Mouse (Mus musculus) kidney, adult 11 months (tissue): ENCODE measurements around the gene Ifit2.

Experiments
- DNase-seq: peaks from one replicate; pipeline ENCODE4 v3.0.0; 2022

Gene Ifit2

DNA sequence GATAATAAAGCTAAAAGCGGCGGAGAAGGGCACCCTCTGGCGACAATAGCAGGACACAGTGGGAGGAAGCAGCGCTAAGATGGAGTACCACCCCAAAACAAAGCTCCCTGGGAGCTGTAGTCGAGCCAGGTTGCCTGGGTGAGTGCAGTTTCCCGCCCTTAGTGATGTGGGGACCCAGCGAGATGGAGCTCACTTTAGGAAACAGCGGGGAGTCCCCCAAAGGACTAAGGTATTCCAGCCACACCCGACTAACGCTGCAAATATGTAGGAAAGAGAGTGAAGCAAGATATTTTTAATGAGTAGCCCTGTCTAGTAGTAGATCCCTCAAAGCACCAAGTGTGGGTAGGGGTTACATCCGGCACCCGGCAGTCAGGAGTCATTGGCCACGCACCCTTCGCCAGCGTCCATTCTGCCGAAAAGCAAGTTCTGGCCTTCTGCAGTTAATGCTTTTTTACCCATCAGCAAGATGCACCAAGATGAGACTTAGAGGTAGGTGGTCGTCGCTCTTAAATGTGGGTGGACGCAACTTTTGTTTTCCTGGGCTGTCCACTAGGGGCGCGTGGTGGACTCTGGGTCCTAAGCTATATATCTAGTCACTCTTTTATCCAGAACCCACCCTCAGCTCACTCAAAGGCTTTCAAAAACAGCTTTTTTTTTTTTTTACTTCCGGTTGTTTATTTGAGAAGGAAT is at the start of gene Ifit2:
Gene Ifit2, plus strand, starts transcription at position 161 of the 690 bp plus-strand sequence.
- peak; percentile 69 for DNase-seq

DNA sequence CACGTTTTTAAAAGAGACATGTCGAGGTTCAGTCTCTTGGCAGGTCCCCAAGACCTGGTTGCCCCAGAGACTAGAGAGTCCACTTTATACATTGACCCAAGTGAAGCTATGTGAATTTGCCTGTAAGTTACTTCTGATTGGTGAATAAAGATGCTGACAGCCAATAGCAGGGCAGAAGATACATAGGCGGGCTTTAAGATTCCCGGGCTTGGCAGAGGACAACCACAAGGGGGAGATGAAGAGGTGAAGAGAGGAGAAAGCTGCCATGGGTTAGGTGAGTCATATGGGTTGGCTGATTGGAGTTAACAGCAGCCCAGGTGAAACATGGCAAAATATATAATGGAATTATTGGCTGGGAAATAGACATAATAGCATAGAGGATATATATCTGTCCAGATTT is 49.7 kb upstream of the Ifit2 start:
- peak; percentile 73 for DNase-seq

DNA sequence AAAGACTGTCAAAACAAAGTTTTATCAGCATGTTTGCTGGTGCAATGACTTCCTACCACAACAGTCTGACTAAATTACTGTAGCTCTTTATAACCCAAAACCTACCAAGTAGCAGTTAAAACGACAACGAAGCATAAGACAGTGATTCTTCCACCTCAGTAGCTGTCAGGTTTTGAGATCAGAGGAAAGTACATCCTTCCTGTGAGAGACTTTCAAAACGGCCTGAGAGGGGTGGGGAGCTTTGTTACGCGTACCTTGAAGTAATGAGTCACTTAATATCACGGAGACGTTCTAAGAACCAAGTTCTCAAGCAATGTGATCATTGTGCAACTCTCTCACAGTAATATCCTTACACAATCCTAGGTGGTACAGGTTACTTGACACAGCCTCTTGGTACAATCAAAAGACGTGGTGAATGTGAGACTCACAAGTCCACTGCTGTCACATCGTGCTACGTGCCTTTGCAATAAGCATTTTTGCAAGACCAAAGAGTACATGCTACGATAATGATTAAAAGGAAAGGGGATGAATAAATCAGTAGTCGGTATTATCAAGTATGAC is 45.3 kb upstream of the Ifit2 start:
- DNase-seq, result no peak

DNA sequence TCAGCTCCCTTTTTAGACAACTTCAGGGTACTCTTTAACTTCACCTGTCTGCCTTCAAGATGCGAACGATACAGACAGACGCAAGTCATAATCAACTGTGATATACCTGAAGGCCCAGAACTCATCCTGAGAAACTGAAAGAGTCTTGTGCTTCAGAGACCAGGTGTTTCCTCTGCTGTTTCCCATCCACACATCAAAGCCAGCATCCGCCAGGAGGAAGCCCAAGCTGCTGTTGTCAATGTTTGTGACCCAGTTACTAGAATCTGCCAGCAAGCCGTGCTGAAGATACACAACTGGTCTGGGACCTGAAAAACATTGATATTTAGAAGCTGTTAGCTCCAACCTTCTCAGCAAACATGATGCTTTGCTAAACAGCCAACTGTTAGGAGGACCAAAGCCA is 39.8 kb upstream of the Ifit2 start:
- DNase-seq, result no peak

DNA sequence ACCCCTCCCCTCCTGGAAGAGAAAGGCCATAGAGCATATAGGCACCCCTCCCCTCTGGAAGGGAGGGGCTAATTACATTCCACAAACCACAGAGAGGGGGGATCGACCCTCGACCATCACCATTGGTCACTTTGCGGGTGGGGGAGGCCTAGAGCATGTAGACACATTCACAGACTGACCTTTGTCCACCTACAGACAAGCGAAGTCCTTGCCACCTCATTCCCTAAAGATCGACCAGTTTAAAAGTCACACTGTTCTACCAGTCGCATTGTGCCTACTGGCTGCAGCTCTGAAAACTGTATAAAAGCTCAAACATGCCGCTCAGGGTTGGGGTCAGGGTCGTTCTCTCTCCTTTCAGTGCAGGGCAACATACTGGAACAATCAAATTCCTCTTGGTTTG is 39.0 kb upstream of the Ifit2 start:
- no peak for DNase-seq

DNA sequence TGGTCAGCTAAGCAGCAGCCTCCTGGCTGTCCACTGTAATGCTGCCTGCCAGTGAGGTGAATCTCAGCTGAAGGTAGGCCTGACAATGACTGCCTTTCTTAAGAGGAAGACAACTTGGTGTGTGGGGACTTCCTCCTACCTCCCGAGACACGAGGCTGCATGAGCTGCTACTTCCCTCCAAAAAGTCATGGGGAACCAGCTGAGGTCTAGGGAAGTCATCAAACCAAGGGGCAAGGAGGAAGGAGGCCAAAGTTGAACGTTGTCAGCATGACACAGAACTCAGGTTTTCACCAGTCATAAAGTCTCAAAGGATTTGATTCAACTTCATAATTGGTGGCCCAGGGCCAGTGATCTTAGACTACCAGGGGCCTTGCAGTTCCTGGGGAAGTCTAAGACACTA is 34.8 kb upstream of the Ifit2 start:
- DNase-seq, result no peak

DNA sequence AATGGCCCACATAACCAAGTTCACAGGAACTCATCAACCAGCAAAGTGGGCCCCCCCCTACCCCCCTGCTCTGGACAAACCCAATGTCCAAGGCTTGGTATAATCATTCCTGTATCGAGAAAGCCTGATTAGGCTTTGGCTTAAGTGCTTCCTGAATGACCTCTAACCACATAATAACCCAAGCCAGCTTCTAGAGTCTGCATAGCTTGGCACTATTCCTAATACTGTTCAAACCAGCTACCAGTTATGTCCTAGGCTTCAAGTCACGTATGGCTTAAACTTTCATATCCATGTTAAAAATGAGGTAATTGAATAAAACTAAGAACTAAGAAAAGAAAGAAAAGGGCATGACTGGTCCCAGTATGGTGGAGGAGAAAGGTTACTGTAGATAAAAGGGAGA is 34.1 kb upstream of the Ifit2 start:
- no peak for DNase-seq

DNA sequence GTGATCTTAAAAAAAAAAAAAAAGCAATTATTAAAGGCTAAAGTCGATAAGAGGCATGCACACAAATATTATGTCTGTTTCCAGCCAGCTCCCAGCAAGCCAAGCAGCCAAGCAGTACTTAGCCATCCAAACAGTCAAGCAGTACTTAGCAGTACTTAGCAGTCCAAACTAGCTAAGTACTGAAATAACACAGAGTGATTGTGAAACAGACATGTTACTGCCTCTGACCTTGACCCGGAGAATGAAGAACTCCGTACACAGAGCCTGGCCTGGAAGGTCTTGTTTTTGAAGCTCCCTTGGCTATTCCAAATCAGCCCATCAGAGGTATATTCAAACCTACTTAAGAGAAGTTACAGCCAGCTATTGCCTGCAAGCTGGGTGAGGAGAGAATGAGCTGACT is 33.3 kb upstream of the Ifit2 start:
- DNase-seq, result no peak

DNA sequence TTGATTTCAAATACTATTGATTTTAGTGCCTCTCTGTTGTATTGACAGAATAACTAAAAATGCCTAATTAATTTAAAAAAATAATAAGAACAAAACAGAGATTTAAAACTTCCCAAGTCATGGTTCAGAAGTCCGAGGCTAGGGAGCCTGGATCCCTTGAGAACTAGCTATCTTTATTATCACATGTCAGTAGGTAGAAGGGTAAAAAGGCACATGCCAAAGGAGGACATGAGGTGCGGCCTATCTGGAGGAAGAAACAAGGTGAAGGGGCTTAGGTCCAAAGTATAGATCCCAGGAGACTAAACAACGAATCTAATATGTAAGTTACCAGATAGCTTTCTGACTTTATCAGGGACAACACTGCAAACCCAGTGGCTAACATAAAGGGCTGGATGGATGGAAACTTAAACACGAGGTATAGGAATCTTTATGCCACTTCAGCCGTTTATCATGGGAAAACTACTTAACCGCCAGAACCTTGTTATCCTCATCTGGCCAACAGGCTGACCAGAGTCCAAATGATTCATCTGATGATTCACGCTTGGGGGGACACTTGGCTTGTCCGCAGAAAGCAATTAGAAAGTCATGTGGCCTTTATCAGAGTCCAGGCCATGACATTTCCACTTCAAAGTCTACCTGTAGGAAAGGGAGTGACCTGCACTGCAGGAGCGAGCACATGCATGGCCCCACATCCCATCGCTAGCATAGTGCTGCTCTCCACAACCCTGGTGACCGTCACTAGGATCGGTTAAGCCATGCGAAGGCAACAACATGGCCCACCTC is 32.5 kb upstream of the Ifit2 start:
- DNase-seq, result peak; percentile 84

DNA sequence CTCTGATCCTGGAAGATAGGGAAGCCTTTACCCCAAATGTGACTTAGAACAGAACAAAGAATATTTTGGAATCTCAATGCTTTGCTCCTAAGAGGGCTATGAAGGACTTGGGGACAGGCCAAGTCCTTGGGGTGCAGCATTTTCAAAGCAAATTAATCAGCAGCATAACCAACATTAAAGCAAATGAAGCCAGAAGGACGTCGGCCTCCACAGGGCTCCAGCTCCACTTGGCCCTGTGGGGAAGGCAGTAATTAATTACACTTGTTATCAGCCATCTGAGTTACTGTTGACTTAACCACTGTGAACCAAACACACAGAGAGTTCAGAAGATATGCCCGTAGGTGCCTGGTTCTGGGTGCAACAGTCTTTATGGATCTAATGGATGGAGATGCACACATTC is 31.7 kb upstream of the Ifit2 start:
- peak; percentile 54 for DNase-seq

DNA sequence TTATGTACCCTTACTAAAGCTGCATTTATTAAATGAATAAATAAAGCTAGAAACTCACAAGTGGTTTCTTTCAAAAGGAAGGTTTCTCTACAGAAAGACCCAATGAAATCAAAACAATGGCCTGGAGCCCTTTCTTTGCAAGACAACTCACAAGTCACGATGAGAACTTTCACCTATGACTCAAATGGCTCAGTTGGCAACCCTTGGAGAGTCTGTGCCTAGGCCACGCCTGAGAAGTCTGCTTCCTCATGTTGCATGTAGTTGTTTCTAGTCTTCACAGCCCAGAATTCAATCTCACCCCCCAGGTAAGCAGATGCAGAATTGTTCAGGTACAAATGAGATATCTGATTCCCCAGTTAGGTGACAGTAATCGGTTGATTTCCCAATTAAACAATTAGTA is 30.8 kb upstream of the Ifit2 start:
- DNase-seq, result no peak

DNA sequence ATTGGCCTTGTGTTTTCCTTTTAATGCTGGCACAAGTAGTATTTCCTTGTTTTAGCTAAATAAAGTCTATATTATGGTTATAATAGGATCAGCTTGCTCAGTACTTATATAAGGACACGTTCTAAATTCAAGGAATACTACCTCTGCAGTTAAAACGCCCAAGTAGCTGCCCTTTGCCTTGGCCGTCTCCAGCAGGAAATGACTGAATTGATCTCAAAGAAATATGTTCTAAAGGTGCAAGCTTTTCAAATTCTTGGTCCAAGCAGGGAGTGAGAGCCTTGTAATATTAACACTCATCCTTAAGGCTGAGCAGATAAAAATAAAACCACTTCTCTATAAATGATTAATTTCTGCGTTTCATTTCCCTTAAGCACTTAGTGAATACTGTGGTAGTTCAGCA is 30.4 kb upstream of the Ifit2 start:
- DNase-seq, result no peak

DNA sequence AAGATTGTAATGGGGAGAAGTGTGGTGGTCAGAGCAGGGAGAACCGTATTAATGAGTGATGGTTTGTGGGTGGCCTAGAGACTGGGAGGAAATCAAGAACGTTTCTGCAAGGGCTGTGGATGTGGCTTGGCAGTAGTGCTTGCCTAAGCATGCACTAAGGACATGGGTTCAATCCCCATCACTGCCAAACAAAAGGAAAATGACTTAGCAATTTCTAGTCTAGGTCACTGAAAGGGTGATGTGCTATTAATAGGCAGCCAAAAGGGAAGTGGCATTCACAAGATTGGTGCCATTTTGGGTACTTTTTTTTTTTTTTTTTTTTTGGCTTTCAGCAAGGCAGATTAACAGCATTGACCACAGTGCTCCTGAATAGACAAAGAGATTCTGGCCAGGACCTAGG is 29.1 kb upstream of the Ifit2 start:
- no peak for DNase-seq

DNA sequence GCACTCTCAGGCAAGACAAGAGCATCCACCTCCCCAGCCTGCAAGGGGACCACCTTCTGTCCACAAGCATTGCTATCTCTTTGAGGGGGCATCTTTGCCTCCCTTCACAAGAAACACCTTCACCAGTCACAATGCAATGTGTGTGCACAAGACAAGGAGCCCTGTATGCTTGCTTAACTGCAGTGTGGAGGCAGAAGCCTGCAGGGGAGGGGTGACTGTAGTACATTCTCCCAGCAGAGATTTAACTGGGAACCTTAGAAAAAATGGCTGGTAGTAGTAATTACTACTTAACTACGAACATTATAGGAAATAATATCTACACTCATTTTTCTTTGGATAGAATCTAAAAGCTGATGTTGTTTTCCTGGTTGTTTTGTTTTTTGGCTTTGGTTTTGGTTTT is 28.5 kb upstream of the Ifit2 start:
- no peak for DNase-seq

DNA sequence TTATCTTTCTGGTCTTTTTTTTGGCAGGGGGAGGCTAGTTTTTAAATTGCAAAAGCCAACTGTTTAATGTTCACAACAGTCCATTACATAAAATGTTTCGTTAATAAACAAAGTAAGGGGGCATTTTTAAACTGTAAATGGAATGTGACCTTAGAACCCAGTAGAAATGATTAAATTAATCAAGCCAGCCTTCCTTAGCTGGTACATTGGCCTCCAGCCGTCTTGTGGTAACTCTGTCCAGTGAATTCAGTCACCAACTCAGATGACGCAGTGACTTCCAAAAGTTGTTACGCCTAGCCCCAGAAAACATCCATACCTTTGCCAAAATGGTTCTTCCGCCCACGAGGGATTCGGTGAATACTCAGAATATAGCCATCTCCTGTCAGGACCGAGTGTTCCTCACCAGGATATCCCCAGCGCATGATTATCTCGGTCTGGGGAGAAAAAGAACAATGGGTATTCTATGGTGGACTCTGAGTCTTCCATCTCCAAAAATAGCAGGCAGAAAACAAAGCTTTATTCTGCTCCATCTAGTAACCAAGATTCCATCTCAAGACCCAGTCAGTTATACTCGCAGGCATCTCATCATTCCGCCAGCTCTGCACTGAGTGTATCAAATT is 27.3 kb upstream of the Ifit2 start:
- DNase-seq, result peak; percentile 46

DNA sequence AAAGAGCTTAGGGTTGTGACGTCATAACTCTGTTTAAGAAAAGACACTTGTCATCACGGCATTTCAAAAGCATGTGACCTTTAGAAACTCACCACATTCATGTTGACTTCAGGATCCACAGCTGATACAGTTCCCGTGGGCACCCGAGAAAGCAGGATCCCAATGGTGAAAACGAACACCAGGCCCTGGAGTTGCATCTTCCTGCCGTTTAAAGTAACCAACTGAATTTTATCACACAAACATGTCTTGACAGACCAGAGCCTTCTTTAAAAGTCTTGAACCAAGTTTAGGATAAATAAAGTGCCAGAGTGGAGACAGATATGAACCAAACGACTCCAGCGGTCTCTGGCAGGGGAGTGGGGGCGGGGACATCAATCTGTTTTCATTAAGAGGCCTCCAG is 25.8 kb upstream of the Ifit2 start:
- no peak for DNase-seq

DNA sequence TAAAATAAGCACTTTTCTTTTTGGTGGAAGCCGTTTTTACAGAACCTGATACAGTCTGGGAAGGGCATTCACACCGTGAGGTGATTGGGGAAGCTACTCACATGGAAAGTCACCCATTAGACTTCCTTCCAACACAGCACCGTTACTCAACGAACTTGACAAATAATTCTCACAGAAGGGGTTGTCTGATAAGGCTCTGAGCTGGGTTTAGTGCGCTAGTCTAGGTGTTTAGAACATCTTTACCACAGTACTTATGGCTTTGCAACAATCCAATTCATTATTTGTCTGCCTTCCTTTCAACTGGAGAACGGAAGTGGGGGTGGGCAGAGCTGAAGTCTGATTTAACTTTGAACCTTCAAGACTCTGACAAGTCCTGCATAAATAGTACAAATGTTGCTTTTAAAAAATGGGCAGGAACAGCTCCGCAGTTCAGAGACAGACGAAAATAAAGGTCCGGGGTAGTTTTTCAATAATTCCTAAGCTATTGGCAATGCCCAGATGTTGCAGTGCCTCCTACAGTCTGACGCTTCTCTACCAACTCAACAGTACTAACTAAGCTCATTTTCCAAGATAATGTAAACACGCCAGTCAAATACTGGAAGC is 24.1 kb upstream of the Ifit2 start:
- no peak for DNase-seq

DNA sequence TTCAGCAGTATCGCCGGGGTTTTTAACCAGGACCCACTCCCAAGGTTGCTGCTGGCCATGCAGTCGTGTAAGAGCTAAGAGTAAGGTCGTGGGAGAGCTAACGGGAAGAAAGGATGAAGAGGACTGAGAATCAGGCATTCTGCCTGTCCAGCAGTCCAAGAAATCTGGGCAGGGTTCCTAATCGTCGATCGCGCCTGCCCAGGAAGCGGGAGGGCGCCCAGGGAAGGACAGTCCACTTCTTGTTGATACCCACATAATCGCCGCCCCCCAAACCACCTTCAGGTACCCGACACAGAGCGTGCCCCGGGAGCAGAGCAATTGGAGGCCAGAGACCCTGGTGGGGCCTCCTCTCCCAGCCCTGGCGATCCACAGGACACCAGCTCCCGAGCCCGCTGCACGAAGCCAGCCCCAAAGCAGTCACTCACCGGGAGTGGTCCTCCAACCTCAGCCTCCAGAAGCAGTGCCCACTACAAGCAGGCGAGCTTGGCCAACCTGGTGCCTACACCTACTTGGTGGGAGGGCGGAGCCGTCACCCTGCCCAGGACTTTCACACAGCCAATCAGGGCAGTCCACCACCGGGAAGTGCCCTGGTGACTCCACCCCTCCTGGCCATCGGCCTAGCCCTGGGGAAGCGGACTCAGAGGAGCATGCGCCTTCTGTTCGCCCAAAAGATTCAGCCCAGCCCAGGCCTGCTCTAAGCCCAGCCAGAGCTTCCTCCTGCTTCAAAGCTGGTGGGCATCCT is 23.4 kb upstream of the Ifit2 start, which contains the start of gene Lipa:
Gene Lipa, minus strand, starts transcription at position 534 of the 742 bp plus-strand sequence.
- DNase-seq, result peak; percentile 96

DNA sequence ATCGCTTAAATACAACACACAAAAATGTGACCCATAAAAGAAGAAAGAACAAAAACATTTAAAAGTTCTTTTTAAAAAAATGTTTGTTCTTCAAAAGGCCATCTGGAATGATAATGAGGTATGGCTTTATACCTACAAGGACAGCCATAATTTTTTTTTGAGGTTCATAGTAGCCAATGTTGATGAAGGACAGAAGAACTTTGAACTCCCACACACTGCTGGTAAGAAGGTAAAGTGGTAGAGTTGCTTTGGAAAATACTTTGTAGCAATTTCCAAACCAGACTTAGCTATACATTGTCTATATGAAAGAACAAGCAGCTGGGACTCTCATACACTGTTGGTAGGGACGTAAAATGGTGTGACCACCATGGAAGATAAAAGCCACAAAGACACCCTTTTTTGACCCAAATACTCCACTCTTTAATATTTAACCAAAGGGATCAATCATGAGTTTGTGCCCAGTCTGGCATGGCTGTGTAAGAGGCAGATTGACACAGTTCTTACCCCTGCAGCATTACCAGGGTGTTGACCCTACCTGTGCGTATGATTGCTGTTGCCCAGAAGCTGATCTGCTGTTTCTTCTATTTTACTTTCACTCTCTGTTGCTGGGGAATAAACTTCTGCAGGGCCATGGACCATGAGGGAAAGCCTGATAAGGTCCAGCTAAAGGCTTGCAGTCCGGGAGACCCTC is 18.3 kb upstream of the Ifit2 start:
- DNase-seq, result no peak

DNA sequence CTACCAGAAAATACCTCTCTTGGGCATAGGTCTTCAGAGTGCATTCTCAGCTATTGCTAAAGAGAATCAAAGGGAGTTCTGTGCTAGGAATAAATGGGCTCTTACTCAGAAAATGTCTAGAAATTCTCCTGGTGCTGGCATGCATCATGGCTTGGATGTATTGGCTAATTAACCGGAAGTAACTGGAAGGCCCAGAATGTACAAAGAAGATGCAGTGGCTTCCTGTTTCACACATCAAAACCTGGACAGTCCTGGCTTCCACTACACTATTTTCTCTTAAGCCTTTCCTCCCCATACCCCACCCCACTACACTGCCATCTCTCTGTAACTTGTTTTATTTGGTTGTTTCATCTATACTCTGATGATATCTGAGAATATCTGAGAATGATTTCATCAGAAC is 11.1 kb upstream of the Ifit2 start:
- no peak for DNase-seq

DNA sequence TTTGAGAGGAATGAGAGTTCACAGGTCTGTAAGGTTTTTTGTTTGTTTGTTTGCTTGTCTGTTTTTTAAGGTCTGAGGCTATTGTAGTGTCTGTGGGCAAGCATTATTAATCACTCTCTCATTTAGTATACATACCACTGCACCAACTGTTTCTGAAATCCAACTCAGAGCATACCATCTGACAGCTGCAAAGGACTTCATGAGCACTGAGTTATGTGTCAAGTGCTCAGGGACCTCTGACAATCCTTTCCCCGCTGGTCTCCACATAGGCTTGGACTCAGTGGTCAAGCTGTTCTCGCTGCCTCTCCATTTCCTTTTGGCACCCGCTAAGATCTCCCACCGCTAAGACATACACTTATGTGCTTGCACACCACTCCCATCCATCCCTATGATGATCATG is 4.3 kb upstream of the Ifit2 start:
- no peak for DNase-seq

DNA sequence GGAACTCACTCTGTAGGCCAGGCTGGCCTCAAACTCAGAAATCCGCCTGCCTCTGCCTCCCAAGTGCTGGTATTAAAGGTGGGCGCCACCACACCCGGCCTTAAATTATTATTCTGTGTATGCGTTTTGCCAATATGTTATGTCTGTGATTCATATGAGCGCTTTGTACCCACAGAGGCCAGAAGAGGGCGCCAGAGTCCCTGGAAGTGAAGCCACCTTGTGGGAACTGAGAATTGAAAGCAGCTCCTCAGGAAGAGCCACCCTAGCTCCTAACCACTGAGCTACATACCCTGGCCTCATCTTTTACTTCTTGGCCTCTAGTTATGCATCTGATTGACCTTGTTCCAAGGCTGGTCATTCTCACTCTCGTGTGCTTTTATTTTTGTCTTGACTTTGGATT is 2.5 kb upstream of the Ifit2 start:
- peak; percentile 79 for DNase-seq
